Mouse (Mus musculus): ENCODE results near the gene Rgs9bp. TPM values are rescaled to one million over a fixed set of nuclear protein-coding genes. Genes with fewer than 3 reads are reported as not detected.
A peak's percentile ranks its signal among the peaks of the same experiment; 100 is the strongest.

Rgs9bp gene
- 0.29 and 0.45 TPM in 2 replicates for polyA plus RNA-seq (2011; ENCODE audit: insufficient read depth, insufficient read length, low replicate concordance, missing spikeins)

GRCm38 (mm10) chr7:35585191-35586054, at the start of gene Rgs9bp:
Gene Rgs9bp, minus strand, starts transcription at chr7:35585582.
- no peaks in the 10 kb centered on the region; the same call in none of the 2 replicates for H3K4me1 ChIP-seq (ENCODE audit: control insufficient read depth, insufficient read depth, low read length)
- H3K27ac ChIP-seq (ENCODE audit: control insufficient read depth, insufficient read depth, low read depth, low read length, poor library complexity), result peak within 1 kb of the TSS; percentile 40; the same call in 1 of the 2 replicates
- H3K4me3 ChIP-seq (replicated peaks; ENCODE audit: control insufficient read depth, low read depth, low read length), result peak within 1 kb of the TSS; percentile 94
- under 1% methylated on average over 45 of the region's 45 CpGs for WGBS
- no peak for TF ChIP-seq POLR2A (IDR thresholded peaks at IDR 0.05; ENCODE audit: borderline replicate concordance, control insufficient read depth, low read depth, low read length)

- no peak overlapping the region for H3K27ac ChIP-seq (ENCODE audit: control insufficient read depth, insufficient read depth, low read depth, low read length, poor library complexity)
- 76% methylated on average over 5 of the region's 5 CpGs for whole genome bisulfite sequencing
- TF ChIP-seq POLR2A (IDR thresholded peaks at IDR 0.05; ENCODE audit: borderline replicate concordance, control insufficient read depth, low read depth, low read length) (no peak), CTCF (IDR thresholded peaks at IDR 0.05; ENCODE audit: control insufficient read depth, insufficient read depth, low read length) (peak; percentile 90)
- H3K4me1 ChIP-seq (ENCODE audit: control insufficient read depth, insufficient read depth, low read length), result no peaks in the 10 kb centered on the region
- H3K4me3 ChIP-seq (replicated peaks; ENCODE audit: control insufficient read depth, low read depth, low read length), result no peak overlapping the region
Observed at GRCm38 (mm10) chr7:35628496-35628895, 43.1 kb upstream of the Rgs9bp start.

GRCm38 (mm10) chr7:35627371-35627770, 42.0 kb upstream of the Rgs9bp start:
- TF ChIP-seq CTCF (IDR thresholded peaks at IDR 0.05; ENCODE audit: control insufficient read depth, insufficient read depth, low read length), result no peak
- no peak for TF ChIP-seq POLR2A (IDR thresholded peaks at IDR 0.05; ENCODE audit: borderline replicate concordance, control insufficient read depth, low read depth, low read length)
- H3K27ac ChIP-seq (ENCODE audit: control insufficient read depth, insufficient read depth, low read depth, low read length, poor library complexity), result no peak overlapping the region
- WGBS, result 89% methylated on average over 10 of the region's 10 CpGs
- no peak overlapping the region for H3K4me3 ChIP-seq (replicated peaks; ENCODE audit: control insufficient read depth, low read depth, low read length)
- H3K4me1 ChIP-seq (ENCODE audit: control insufficient read depth, insufficient read depth, low read length), result no peaks in the 10 kb centered on the region

- TF ChIP-seq POLR2A (IDR thresholded peaks at IDR 0.05; ENCODE audit: borderline replicate concordance, control insufficient read depth, low read depth, low read length) (no peak), CTCF (IDR thresholded peaks at IDR 0.05; ENCODE audit: control insufficient read depth, insufficient read depth, low read length) (no peak)
- WGBS, result 91% methylated on average over 5 of the region's 5 CpGs
- no peaks in the 10 kb centered on the region for H3K4me1 ChIP-seq (ENCODE audit: control insufficient read depth, insufficient read depth, low read length)
- H3K27ac ChIP-seq (ENCODE audit: control insufficient read depth, insufficient read depth, low read depth, low read length, poor library complexity), result no peak overlapping the region
- H3K4me3 ChIP-seq (replicated peaks; ENCODE audit: control insufficient read depth, low read depth, low read length), result no peak overlapping the region
Observed at GRCm38 (mm10) chr7:35626038-35626437, 40.7 kb upstream of the Rgs9bp start.

- WGBS, result 84% methylated on average over 10 of the region's 10 CpGs
Observed at GRCm38 (mm10) chr7:35622626-35623025, 37.2 kb upstream of the Rgs9bp start.

GRCm38 (mm10) chr7:35617513-35617912, 32.1 kb upstream of the Rgs9bp start:
- Histone ChIP-seq H3K27ac (ENCODE audit: control insufficient read depth, insufficient read depth, low read depth, low read length, poor library complexity) (no peak overlapping the region), H3K4me1 (ENCODE audit: control insufficient read depth, insufficient read depth, low read length) (no peaks in the 10 kb centered on the region), H3K4me3 (replicated peaks; ENCODE audit: control insufficient read depth, low read depth, low read length) (no peak overlapping the region)
- WGBS, result 78% methylated on average over 4 of the region's 4 CpGs
- TF ChIP-seq CTCF (IDR thresholded peaks at IDR 0.05; ENCODE audit: control insufficient read depth, insufficient read depth, low read length) (no peak), POLR2A (IDR thresholded peaks at IDR 0.05; ENCODE audit: borderline replicate concordance, control insufficient read depth, low read depth, low read length) (no peak)

More at GRCm38 (mm10) chr7:35622626-35623025, 37.2 kb upstream of the Rgs9bp start:
- no peaks in the 10 kb centered on the region for H3K4me1 ChIP-seq (ENCODE audit: control insufficient read depth, insufficient read depth, low read length)
- H3K4me3 ChIP-seq (replicated peaks; ENCODE audit: control insufficient read depth, low read depth, low read length), result no peak overlapping the region
- no peak for TF ChIP-seq POLR2A (IDR thresholded peaks at IDR 0.05; ENCODE audit: borderline replicate concordance, control insufficient read depth, low read depth, low read length)
- TF ChIP-seq CTCF (IDR thresholded peaks at IDR 0.05; ENCODE audit: control insufficient read depth, insufficient read depth, low read length), result no peak
- no peak overlapping the region for H3K27ac ChIP-seq (ENCODE audit: control insufficient read depth, insufficient read depth, low read depth, low read length, poor library complexity)

GRCm38 (mm10) chr7:35609245-35609644, 23.9 kb upstream of the Rgs9bp start:
- Histone ChIP-seq H3K27ac (ENCODE audit: control insufficient read depth, insufficient read depth, low read depth, low read length, poor library complexity) (0 out of 2 replicates have a peak overlapping the region, but pooled peaks have one; percentile 20), H3K4me1 (ENCODE audit: control insufficient read depth, insufficient read depth, low read length) (peaks cover 7% of the 10 kb centered on the region), H3K4me3 (replicated peaks; ENCODE audit: control insufficient read depth, low read depth, low read length) (no peak overlapping the region)
- WGBS, result 44% methylated on average over 10 of the region's 10 CpGs
- TF ChIP-seq CTCF (IDR thresholded peaks at IDR 0.05; ENCODE audit: control insufficient read depth, insufficient read depth, low read length) (no peak), POLR2A (IDR thresholded peaks at IDR 0.05; ENCODE audit: borderline replicate concordance, control insufficient read depth, low read depth, low read length) (no peak)

- Histone ChIP-seq H3K27ac (ENCODE audit: control insufficient read depth, insufficient read depth, low read depth, low read length, poor library complexity) (no peak overlapping the region), H3K4me1 (ENCODE audit: control insufficient read depth, insufficient read depth, low read length) (peaks cover 7% of the 10 kb centered on the region), H3K4me3 (replicated peaks; ENCODE audit: control insufficient read depth, low read depth, low read length) (no peak overlapping the region)
- WGBS, result 31% methylated on average over 10 of the region's 10 CpGs
- no peak for TF ChIP-seq CTCF (IDR thresholded peaks at IDR 0.05; ENCODE audit: control insufficient read depth, insufficient read depth, low read length)
- TF ChIP-seq POLR2A (IDR thresholded peaks at IDR 0.05; ENCODE audit: borderline replicate concordance, control insufficient read depth, low read depth, low read length), result no peak
Observed at GRCm38 (mm10) chr7:35606816-35607215, 21.4 kb upstream of the Rgs9bp start.
